Mouse (Mus musculus) olfactory bulb, adult 2 months (tissue): ENCODE measurements around the gene B9d2.

Experiments used
- CTCF ChIP-seq: fragments of 200-500 bp; IDR thresholded peaks from 2 replicates; pipeline ENCODE4 v1.5.1; 2012; ENCODE audit warnings: low read depth, mild to moderate bottlenecking, low read length, moderate library complexity; ENCODE audit not compliant: insufficient read depth
- POLR2A ChIP-seq: fragments of 200-500 bp; IDR thresholded peaks from 2 replicates; pipeline ENCODE4 v1.6.1; 2012; ENCODE audit warnings: mild to moderate bottlenecking, low read depth, low read length, moderate library complexity; ENCODE audit not compliant: insufficient read depth

DNA sequence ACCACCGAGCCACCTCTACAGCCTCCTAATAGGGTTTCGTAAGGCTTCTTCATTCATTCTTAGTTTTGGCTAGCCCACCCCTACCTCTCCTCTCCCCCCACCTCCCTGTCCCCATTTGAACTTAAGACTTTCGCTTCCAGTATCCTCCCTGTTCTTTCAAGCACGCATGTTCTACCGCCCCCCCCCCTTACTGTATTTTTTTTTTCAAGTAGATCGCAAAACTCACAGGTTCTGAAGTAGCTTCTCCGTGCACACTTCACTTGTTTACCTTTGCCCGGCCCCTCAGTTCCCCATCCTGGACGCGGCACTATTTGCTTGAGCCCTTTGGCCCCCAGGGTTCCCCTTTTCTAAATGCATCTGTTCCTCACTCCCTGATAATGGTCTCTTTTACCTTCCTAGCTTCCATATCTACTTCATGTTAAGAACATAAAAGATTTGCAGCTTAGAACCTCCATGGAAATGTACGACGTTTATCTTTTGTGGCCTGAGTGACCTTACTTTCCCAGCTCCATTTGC is 28.3 kb upstream of the B9d2 start:
- TF ChIP-seq CTCF (no peak), POLR2A (no peak)
